Mouse (Mus musculus) myocyte (in vitro differentiated cells): ENCODE measurements at regions not wholly inside any gene's neighbourhood (a gene's known extent, or its start where the extent isn't known, plus 50 kb on each side); places are given as distances from the start of the nearest gene placed in this dataset.

Experiments used
- H3K27me3 ChIP-seq: one replicate; pipeline ENCODE4 v1.6.1; 2011; ENCODE audit not compliant: control insufficient read depth, insufficient read depth, insufficient read length
- H3K36me3 ChIP-seq: one replicate; pipeline ENCODE4 v1.6.1; 2011; ENCODE audit not compliant: control insufficient read depth, insufficient read depth
- H3K4me2 ChIP-seq: one replicate; pipeline ENCODE4 v1.6.1; 2011; ENCODE audit warnings: low read depth, control low read depth
- H3K4me3 ChIP-seq: one replicate; pipeline ENCODE4 v1.5.1; 2011; ENCODE audit warnings: mild to moderate bottlenecking, control low read depth, moderate library complexity
- H3K79me2 ChIP-seq: one replicate; pipeline ENCODE4 v1.6.1; 2011; ENCODE audit not compliant: control insufficient read depth, insufficient read depth
- H3ac ChIP-seq: one replicate; pipeline ENCODE4 v1.6.1; 2011; ENCODE audit not compliant: control insufficient read depth, insufficient read length
- CEBPB ChIP-seq: IDR thresholded peaks from 2 replicates; pipeline ENCODE4 v1.6.1; 2011; ENCODE audit warnings: mild to moderate bottlenecking, moderate library complexity; ENCODE audit not compliant: poor library complexity, insufficient read depth, severe bottlenecking
- E2F4 ChIP-seq: IDR thresholded peaks from one replicate; pipeline ENCODE4 v1.6.1; 2011; ENCODE audit warnings: mild to moderate bottlenecking, control low read depth, moderate library complexity; ENCODE audit not compliant: insufficient read depth
- MAX ChIP-seq: IDR thresholded peaks from one replicate; pipeline ENCODE4 v1.6.1; 2011; ENCODE audit warnings: low read depth, mild to moderate bottlenecking, control low read depth
- MYOD1 ChIP-seq, 3 experiments: IDR thresholded peaks; one replicate each; pipeline ENCODE4 v1.6.1; 2011; ENCODE audit warnings: control low read depth in 2 of 3, low read depth in 2 of 3, mild to moderate bottlenecking in 2 of 3, moderate library complexity in 1 of 3; ENCODE audit not compliant: insufficient read length in 2 of 3, control insufficient read depth in 1 of 3
- MYOG ChIP-seq, 3 experiments: IDR thresholded peaks; one replicate each; pipeline ENCODE4 v1.6.1; 2011; ENCODE audit warnings: control low read depth in 2 of 3, low read depth in 2 of 3, mild to moderate bottlenecking in 2 of 3; ENCODE audit not compliant: insufficient read length in 2 of 3, control insufficient read depth in 1 of 3, insufficient read depth in 1 of 3
- POLR2A ChIP-seq: IDR thresholded peaks from one replicate; pipeline ENCODE4 v1.6.1; 2011; ENCODE audit warnings: low read depth, mild to moderate bottlenecking, control low read depth, moderate library complexity; ENCODE audit not compliant: insufficient read length
- POLR2AphosphoS2 ChIP-seq: IDR thresholded peaks from one replicate; pipeline ENCODE4 v1.6.1; 2011; ENCODE audit warnings: low read depth, control low read depth; ENCODE audit not compliant: insufficient read length
- REST ChIP-seq: IDR thresholded peaks from one replicate; pipeline ENCODE4 v1.6.1; 2011; ENCODE audit warnings: mild to moderate bottlenecking, control low read depth, moderate library complexity; ENCODE audit not compliant: insufficient read depth, insufficient read length
- SRF ChIP-seq: IDR thresholded peaks from one replicate; pipeline ENCODE4 v1.6.1; 2011; ENCODE audit warnings: low read depth; ENCODE audit not compliant: control insufficient read depth, insufficient read length
- TCF12 ChIP-seq: IDR thresholded peaks from one replicate; pipeline ENCODE4 v1.6.1; 2011; ENCODE audit warnings: mild to moderate bottlenecking, control low read depth; ENCODE audit not compliant: poor library complexity, insufficient read depth, severe bottlenecking
- TCF3 ChIP-seq: IDR thresholded peaks from one replicate; pipeline ENCODE4 v1.6.1; 2011; ENCODE audit warnings: low read depth, control low read depth; ENCODE audit not compliant: insufficient read length
- USF1 ChIP-seq: IDR thresholded peaks from one replicate; pipeline ENCODE4 v1.6.1; 2011; ENCODE audit warnings: low read depth, mild to moderate bottlenecking, control low read depth, moderate library complexity

DNA sequence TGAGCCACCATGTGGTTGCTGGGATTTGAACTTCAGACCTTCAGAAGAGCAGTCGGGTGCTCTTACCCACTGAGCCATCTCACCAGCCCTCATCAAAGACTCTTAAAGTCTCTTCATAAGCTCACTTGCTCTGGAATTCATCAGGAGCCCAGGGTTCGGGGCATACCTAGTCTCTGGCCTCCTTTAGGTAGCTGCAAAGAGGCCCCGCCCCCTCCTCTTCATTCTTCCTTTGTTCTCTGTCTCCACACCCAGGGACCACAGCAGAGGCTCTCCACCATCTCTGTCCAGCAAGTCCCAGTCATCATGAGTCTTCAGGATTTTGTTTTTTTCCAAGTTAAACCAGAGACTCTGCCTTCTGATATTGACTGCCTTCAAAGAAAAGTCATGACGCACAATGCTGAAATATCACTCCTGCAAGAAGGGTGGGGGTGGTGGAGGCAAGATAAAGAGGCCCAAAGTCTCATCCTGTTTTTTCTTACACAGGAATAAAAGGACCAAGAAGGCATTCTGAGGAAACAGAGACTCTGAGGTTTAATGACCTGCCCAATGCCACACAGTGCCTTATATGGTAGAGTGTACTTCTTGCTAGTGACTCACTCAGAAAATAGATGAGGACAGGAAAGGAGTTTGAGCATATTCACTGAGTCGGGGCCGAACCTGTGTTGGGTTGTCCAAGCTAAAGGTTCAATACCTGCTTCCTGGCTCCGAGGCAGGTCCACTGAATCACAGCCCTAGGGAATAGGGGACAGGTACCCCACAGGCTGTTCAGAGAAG lies 211.9 kb downstream of the Xxylt1 start:
- Histone ChIP-seq H3K4me3 (no peak overlapping the region), H3K79me2 (no peaks in the 10 kb centered on the region), H3K36me3 (no peaks in the 10 kb centered on the region), H3K27me3 (no peaks in the 10 kb centered on the region), H3K4me2 (no peak overlapping the region), H3ac (no peak overlapping the region)
- TF ChIP-seq MYOG (IDR thresholded peaks at IDR 0.05; ENCODE audit: control insufficient read depth in 1 of 3, insufficient read depth in 1 of 3, insufficient read length in 2 of 3, low read depth in 2 of 3) (no peak), POLR2AphosphoS2 (no peak), E2F4 (no peak), TCF3 (no peak), MAX (no peak), USF1 (no peak), TCF12 (no peak), SRF (no peak), POLR2A (no peak), CEBPB (no peak), REST (no peak), MYOD1 (IDR thresholded peaks at IDR 0.05; ENCODE audit: control insufficient read depth in 1 of 3, insufficient read length in 2 of 3, low read depth in 2 of 3) (no peak)

DNA sequence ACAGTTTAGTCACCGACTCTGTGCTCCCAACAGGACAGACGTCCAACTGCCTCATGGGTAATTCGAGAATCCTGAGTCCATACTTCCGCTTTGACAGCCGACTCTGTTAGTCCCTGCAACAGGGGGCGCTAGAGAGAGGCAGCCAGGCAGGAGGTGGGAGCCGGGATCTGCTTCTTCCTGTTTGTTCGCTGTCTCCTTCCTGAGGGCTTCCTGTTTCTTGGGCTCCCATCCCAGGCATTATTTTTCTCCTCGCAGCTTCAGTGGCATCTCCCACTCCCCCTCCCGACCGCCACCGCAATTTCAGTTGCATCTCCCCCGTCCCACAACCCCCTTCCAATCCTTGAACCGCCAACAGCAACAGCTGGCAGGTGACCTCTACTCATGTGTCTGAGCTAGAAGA lies 211.1 kb downstream of the Xxylt1 start:
- no peak for TF ChIP-seq MAX
- no peak for TF ChIP-seq MYOD1 (IDR thresholded peaks at IDR 0.05; ENCODE audit: control insufficient read depth in 1 of 3, insufficient read length in 2 of 3, low read depth in 2 of 3)
- TF ChIP-seq POLR2AphosphoS2 = no peak
- no peak for TF ChIP-seq USF1
- no peak for TF ChIP-seq MYOG (IDR thresholded peaks at IDR 0.05; ENCODE audit: control insufficient read depth in 1 of 3, insufficient read depth in 1 of 3, insufficient read length in 2 of 3, low read depth in 2 of 3)
- no peak for TF ChIP-seq TCF3
- TF ChIP-seq E2F4 = no peak
- TF ChIP-seq POLR2A = no peak
- TF ChIP-seq SRF = no peak
- TF ChIP-seq CEBPB = no peak
- H3K79me2 ChIP-seq = no peaks in the 10 kb centered on the region
- no peaks in the 10 kb centered on the region for H3K36me3 ChIP-seq
- H3K4me3 ChIP-seq = no peak overlapping the region
- H3ac ChIP-seq = no peak overlapping the region
- H3K4me2 ChIP-seq = no peak overlapping the region
- H3K27me3 ChIP-seq = no peaks in the 10 kb centered on the region

DNA sequence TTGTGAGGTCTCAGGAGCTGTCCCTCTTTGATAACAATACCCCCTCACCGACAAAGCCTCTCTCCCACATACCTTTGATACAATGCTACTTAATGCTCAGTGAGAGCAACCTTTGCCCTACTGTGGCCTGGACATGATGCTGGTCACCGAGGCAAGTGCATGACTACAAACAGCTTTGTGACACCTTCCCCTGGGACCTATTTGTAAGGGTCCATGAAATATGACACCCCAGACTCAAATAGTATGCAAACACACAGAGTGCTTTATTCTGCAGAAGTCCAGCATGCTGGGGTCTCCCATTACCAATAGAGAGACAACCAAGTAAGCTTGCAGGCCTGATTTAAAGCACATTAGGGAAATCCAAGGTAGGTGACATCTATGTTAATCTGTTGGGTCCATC lies 210.6 kb downstream of the Xxylt1 start:
- TF ChIP-seq MYOG (IDR thresholded peaks at IDR 0.05; ENCODE audit: control insufficient read depth in 1 of 3, insufficient read depth in 1 of 3, insufficient read length in 2 of 3, low read depth in 2 of 3) = no peak
- TF ChIP-seq E2F4 = no peak
- no peak for TF ChIP-seq TCF3
- no peak for TF ChIP-seq CEBPB
- TF ChIP-seq SRF = no peak
- TF ChIP-seq POLR2A = no peak
- TF ChIP-seq MYOD1 (IDR thresholded peaks at IDR 0.05; ENCODE audit: control insufficient read depth in 1 of 3, insufficient read length in 2 of 3, low read depth in 2 of 3) = no peak
- TF ChIP-seq REST = no peak
- no peak for TF ChIP-seq USF1
- no peak for TF ChIP-seq MAX
- no peak for TF ChIP-seq TCF12
- no peak overlapping the region for H3ac ChIP-seq
- no peak overlapping the region for H3K4me2 ChIP-seq
- H3K36me3 ChIP-seq = no peaks in the 10 kb centered on the region
- no peaks in the 10 kb centered on the region for H3K79me2 ChIP-seq
- H3K27me3 ChIP-seq = no peaks in the 10 kb centered on the region
- H3K4me3 ChIP-seq = no peak overlapping the region

DNA sequence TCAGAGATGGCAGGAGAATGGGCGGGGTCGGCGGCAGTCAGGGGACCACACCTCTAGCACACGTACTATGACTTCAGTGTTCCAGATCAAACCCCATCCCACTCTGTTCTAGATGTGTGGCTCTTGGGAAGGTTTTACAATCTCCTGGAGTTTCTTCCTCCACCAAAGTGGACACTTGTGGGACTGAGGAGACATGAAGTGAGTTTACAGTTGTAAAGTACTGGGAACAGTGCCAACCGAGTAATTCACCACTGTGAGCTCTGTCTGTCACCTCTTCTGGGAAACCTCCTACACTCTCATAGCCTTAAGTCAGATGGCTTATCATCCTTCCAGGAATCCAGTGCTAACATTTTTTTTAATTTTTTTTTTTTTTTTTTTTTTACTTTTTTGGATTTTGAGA lies 209.1 kb downstream of the Xxylt1 start:
- Histone ChIP-seq H3ac (no peak overlapping the region), H3K4me2 (no peak overlapping the region), H3K27me3 (peaks cover 5% of the 10 kb centered on the region), H3K79me2 (no peaks in the 10 kb centered on the region), H3K36me3 (no peaks in the 10 kb centered on the region), H3K4me3 (no peak overlapping the region)
- TF ChIP-seq E2F4 = no peak
- no peak for TF ChIP-seq MYOD1 (IDR thresholded peaks at IDR 0.05; ENCODE audit: control insufficient read depth in 1 of 3, insufficient read length in 2 of 3, low read depth in 2 of 3)

DNA sequence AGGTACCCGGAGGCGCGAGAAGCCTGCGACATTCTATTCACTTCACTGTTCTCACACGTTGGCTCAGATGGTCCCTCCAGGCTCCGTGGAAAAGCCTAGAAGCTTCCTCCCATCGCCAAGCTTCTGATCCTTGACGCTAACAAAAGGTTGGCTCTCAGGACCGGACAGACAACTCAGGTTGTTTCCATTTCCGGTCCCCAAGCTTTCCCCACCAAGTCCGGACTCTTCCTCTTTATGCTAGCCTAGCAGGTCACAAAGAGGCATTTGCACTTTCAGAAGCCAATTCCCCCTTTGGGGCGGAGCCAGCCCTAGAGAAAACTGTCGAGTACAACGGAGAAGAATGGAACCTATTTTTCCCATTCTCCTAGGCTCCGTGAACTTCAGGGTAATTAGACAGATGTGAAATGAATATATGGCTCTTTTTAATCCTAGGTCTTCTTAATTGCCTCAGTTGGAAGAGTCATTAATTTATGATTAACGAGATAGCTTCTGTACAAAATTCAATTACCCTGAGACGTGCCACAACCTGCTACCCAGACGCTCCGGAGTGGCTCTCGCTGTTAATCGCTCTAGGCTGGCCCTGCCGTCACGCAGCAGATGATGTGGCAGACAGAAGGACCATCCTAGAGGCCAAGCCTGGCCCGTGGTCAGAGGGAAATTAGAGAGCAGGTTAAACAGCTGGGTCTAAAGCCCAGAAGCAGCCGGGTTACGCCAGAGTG lies 207.6 kb downstream of the Xxylt1 start:
- Histone ChIP-seq H3ac (no peak overlapping the region), H3K4me2 (no peak overlapping the region), H3K4me3 (no peak overlapping the region), H3K79me2 (no peaks in the 10 kb centered on the region), H3K36me3 (no peaks in the 10 kb centered on the region), H3K27me3 (peaks cover 5% of the 10 kb centered on the region)
- TF ChIP-seq MYOG (IDR thresholded peaks at IDR 0.05; ENCODE audit: control insufficient read depth in 1 of 3, insufficient read depth in 1 of 3, insufficient read length in 2 of 3, low read depth in 2 of 3) = no peak
- TF ChIP-seq SRF = no peak
- TF ChIP-seq POLR2AphosphoS2 = no peak
- TF ChIP-seq E2F4 = no peak
- TF ChIP-seq MYOD1 (IDR thresholded peaks at IDR 0.05; ENCODE audit: control insufficient read depth in 1 of 3, insufficient read length in 2 of 3, low read depth in 2 of 3) = no peak
- TF ChIP-seq USF1 = no peak
- TF ChIP-seq CEBPB = no peak
- no peak for TF ChIP-seq REST
- no peak for TF ChIP-seq TCF3
- no peak for TF ChIP-seq TCF12
- TF ChIP-seq POLR2A = no peak
- no peak for TF ChIP-seq MAX
